Mouse (Mus musculus): ENCODE measurements around the gene Csnk1g1.

DNA sequence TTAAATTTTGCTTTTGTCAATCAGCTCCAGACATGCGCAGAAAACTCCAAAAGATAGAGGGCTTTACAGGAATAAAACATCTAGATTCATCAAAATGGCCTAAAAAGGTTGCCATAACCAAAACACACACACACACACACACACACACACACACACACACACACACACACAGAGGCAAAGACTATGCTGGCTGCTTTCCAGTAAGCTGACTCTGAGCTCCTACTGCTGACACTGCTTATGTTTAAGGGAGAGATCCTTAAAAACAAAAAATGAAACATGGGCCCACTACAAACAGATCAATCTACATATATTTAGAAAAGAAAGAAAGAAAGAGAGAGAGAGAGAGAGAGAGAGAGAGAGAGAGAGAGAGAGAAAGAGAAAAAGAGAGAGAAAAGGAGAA is 144.0 kb downstream of the Csnk1g1 start:
- TF ChIP-seq CTCF (IDR thresholded peaks at IDR 0.05; ENCODE audit: low read depth) (no peak), EP300 (IDR thresholded peaks at IDR 0.05; ENCODE audit: low read depth) (no peak)

All from liver, postnatal 0 days (tissue).